Mouse (Mus musculus) urinary bladder, adult 18-20 months (tissue): ENCODE measurements around the gene Ovol2.
A peak's percentile ranks its signal among the peaks of the same experiment; 100 is the strongest.
"Not testable (repeated sequence)": the region's sequence is repeated elsewhere in the genome, so short reads cannot be mapped to it uniquely, and the experiment has no call there.

Experiments used
- DNase-seq, 2 experiments: peaks; one replicate each; pipeline ENCODE4 v3.0.0; 2022; ENCODE audit warnings: low spot score in 2 of 2, mixed read lengths in 2 of 2

Gene Ovol2

GRCm38 (mm10) chr2:144331401-144332302, at the start of gene Ovol2:
TSS of gene Ovol2 (minus strand) at chr2:144332146.
- peak; percentile 67 to 76 for DNase-seq

- DNase-seq, result no peak
Observed at GRCm38 (mm10) chr2:144381741-144382140, 49.8 kb upstream of the Ovol2 start.

GRCm38 (mm10) chr2:144381293-144381692, 49.3 kb upstream of the Ovol2 start:
- no peak for DNase-seq

GRCm38 (mm10) chr2:144375063-144375703, 43.2 kb upstream of the Ovol2 start:
- no peak for DNase-seq

- no peak for DNase-seq
Observed at GRCm38 (mm10) chr2:144373063-144373462, 41.1 kb upstream of the Ovol2 start.

GRCm38 (mm10) chr2:144371566-144371965, 39.6 kb upstream of the Ovol2 start:
- DNase-seq, result no peak

- no peak for DNase-seq
Observed at GRCm38 (mm10) chr2:144369511-144369910, 37.6 kb upstream of the Ovol2 start.

- peak; percentile 61 to 91 for DNase-seq
Observed at GRCm38 (mm10) chr2:144369020-144369421, 37.1 kb upstream of the Ovol2 start.

GRCm38 (mm10) chr2:144368400-144369019, 36.6 kb upstream of the Ovol2 start, which contains the start of the genes Kat14 and Pet117:
TSS of gene Kat14 (plus strand) at chr2:144368983.
TSS of gene Pet117 (plus strand) at chr2:144368996.
- DNase-seq, result peak; percentile 95 to 98

- DNase-seq, result no peak
Observed at GRCm38 (mm10) chr2:144352843-144353242, 20.9 kb upstream of the Ovol2 start.

GRCm38 (mm10) chr2:144348525-144348924, 16.6 kb upstream of the Ovol2 start:
- DNase-seq, result no peak

GRCm38 (mm10) chr2:144343158-144343557, 11.2 kb upstream of the Ovol2 start:
- no peak for DNase-seq

GRCm38 (mm10) chr2:144338149-144338548, 6.2 kb upstream of the Ovol2 start:
- not testable (repeated sequence) for DNase-seq

- no peak for DNase-seq
Observed at GRCm38 (mm10) chr2:144337701-144338100, 5.8 kb upstream of the Ovol2 start.

GRCm38 (mm10) chr2:144337230-144337629, 5.3 kb upstream of the Ovol2 start:
- no peak for DNase-seq

GRCm38 (mm10) chr2:144333138-144333842, 1.3 kb upstream of the Ovol2 start:
- peak; percentile 5 to 23 for DNase-seq

- DNase-seq, result no peak
Observed at GRCm38 (mm10) chr2:144332486-144332885, 540 bp upstream of the Ovol2 start.

- peak; percentile 6 to 52 for DNase-seq
Observed at GRCm38 (mm10) chr2:144330960-144331371, 980 bp downstream of the Ovol2 start.

- peak; percentile 13 to 37 for DNase-seq
Observed at GRCm38 (mm10) chr2:144330352-144330959, 1.5 kb downstream of the Ovol2 start.

- no peak for DNase-seq
Observed at GRCm38 (mm10) chr2:144329937-144330336, 2.0 kb downstream of the Ovol2 start.

- DNase-seq, result no peak
Observed at GRCm38 (mm10) chr2:144329451-144329850, 2.5 kb downstream of the Ovol2 start.
